Comparison of ENCODE assay signal across 8 mouse cellular contexts in the genomic region with DNA sequence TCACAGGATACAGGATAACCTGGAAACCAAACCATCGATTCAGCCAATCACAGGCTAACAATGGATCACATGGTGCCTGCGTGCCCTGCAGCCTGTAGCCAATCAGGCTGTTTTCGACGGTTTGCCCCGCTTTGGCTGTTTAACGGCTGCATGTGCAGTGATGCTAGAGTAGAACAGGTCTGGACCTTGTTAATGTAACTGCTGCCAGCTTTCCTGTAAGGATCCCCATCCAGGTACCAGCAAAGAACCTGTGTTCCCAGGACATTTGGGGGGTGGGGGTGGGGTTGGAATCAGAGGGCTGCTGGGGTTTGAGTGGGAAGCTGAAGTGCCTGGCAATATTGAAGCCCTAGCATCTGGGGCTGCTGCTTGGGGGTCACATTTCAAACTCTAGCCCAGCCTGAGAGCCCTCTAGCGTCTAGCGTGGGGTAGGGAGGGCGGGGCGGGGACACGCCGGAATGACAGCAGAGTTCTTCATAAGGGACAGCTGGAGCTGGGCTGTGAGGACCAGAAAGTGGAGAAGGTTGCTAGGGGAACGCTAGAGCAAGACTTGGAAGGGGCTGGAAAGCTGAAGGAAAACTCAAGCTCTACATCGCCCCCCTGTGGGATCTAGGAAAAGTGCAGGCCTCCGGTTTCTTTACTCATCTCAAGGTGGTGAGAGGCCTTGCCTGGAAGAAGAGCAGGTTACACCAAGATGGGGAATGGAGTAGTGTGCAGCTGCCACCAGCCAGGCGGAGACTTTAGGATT. TPM values are rescaled to one million over a fixed set of nuclear protein-coding genes. Genes with fewer than 3 reads are reported as not detected.
DNase-seq lines count a peak whose midpoint lies in the region; ATAC-seq lines count a peak whose summit lies in the region.

No protein-coding gene starts in this region.

- H3K9ac ChIP-seq in heart, embryonic 16.5 days (ENCODE audit: low read length), result no peak overlapping the region
- H3K9ac ChIP-seq in lung, embryonic 15.5 days, result no peak overlapping the region

- no peaks in the 10 kb centered on the region for H3K27me3 ChIP-seq in heart, embryonic 16.5 days (ENCODE audit: control insufficient read depth, insufficient read depth, low read length)
- 0 out of 2 replicates have a peak, but pooled peaks cover 3% of the 10 kb centered on the region for H3K27me3 ChIP-seq in lung, embryonic 15.5 days

- WGBS in heart, embryonic 16.5 days, result 27% methylated on average over 16 of the region's 16 CpGs
- 20% methylated on average over 16 of the region's 16 CpGs for WGBS in lung, embryonic 15.5 days

- H3K27ac ChIP-seq in heart, embryonic 16.5 days (ENCODE audit: low read length), result no peak overlapping the region
- H3K27ac ChIP-seq in lung, embryonic 15.5 days, result no peak overlapping the region

- H3K4me2 ChIP-seq in heart, embryonic 16.5 days (ENCODE audit: low read depth, low read length), result peak overlapping the region; percentile 26; the same call in 1 of the 2 replicates
- no peak overlapping the region; the same call in 1 of the 2 replicates for H3K4me2 ChIP-seq in lung, embryonic 15.5 days

- no peak for ATAC-seq in heart, embryonic 16.5 days (replicated peaks; ENCODE audit: extremely low read depth, insufficient read depth, low FRiP score)
- peak; percentile 69 for ATAC-seq in lung, embryonic 15.5 days (ENCODE audit: borderline replicate concordance, extremely low read depth, low FRiP score, low TSS enrichment)

- DNase-seq in A20 (ENCODE audit: low read depth, low spot score) (peak; percentile 20), WW6 (ENCODE audit: low read depth, low spot score) (peak; percentile 61)
- peak; percentile 67 for DNase-seq in embryo, embryonic 11 days
- peak; percentile 69 for DNase-seq in layer of hippocampus, adult 11-12 months (ENCODE audit: low spot score)
- peak; percentile 53 for DNase-seq in right cerebral cortex, adult 18-20 months
- no peak for DNase-seq in spleen, adult 12 weeks (ENCODE audit: low spot score)

- no peak overlapping the region for H3K4me3 ChIP-seq in heart, embryonic 16.5 days (ENCODE audit: low read length)
- H3K4me3 ChIP-seq in lung, embryonic 15.5 days, result no peak overlapping the region

- H3K4me1 ChIP-seq in heart, embryonic 16.5 days (ENCODE audit: control insufficient read depth, insufficient read depth, low read length), result no peaks in the 10 kb centered on the region
- H3K4me1 ChIP-seq in lung, embryonic 15.5 days, result 0 out of 2 replicates have a peak, but pooled peaks cover 5% of the 10 kb centered on the region

- no peaks in the 10 kb centered on the region for H3K9me3 ChIP-seq in heart, embryonic 16.5 days (replicated peaks; ENCODE audit: control insufficient read depth, low read length)
- no peaks in the 10 kb centered on the region for H3K9me3 ChIP-seq in lung, embryonic 15.5 days

- no peaks in the 10 kb centered on the region for H3K36me3 ChIP-seq in heart, embryonic 16.5 days (ENCODE audit: control insufficient read depth, insufficient read depth)
- no peaks in the 10 kb centered on the region for H3K36me3 ChIP-seq in lung, embryonic 15.5 days

RNA-seq across cellular contexts. Expression of a gene that starts 16.5 kb away (rescaled TPM):
- 17.0 and 21.4 TPM in 2 replicates for polyA plus RNA-seq in heart, embryonic 16.5 days (2015; fragmentation: Nextera tagmentation; extraction: Ambion mirVana)
- 38.8 TPM in 2 replicates for polyA plus RNA-seq in lung, embryonic 15.5 days (2015; fragmentation: Nextera tagmentation; extraction: Ambion mirVana)
